Mouse (Mus musculus) retina, postnatal 7 days (tissue): ENCODE measurements at regions not wholly inside any gene's neighbourhood (a gene's known extent, or its start where the extent isn't known, plus 50 kb on each side); places are given as distances from the start of the nearest gene placed in this dataset.
A peak's percentile ranks its signal among the peaks of the same experiment; 100 is the strongest.

Source experiments
- DNase-seq: peaks from one replicate; pipeline ENCODE4 v3.0.0-alpha.2; 2012; ENCODE audit warnings: low read depth, low spot score

GRCm38 (mm10) chr5:72245382-72245781, 77.4 kb upstream of the Commd8 start:
- DNase-seq: no peak

- DNase-seq: peak; percentile 3
Observed at GRCm38 (mm10) chr5:72244134-72244533, 76.1 kb upstream of the Commd8 start.

- no peak for DNase-seq
Observed at GRCm38 (mm10) chr5:72242981-72243380, 75.0 kb upstream of the Commd8 start.

- no peak for DNase-seq
Observed at GRCm38 (mm10) chr5:72241451-72241850, 73.5 kb upstream of the Commd8 start.

GRCm38 (mm10) chr5:72240271-72240670, 72.3 kb upstream of the Commd8 start:
- DNase-seq: no peak

- DNase-seq: no peak
Observed at GRCm38 (mm10) chr5:72227002-72227401, 59.0 kb upstream of the Commd8 start.

GRCm38 (mm10) chr5:72225576-72226298, 57.7 kb upstream of the Commd8 start:
- no peak for DNase-seq

- no peak for DNase-seq
Observed at GRCm38 (mm10) chr5:72225056-72225455, 57.1 kb upstream of the Commd8 start.

- no peak for DNase-seq
Observed at GRCm38 (mm10) chr5:72224551-72224966, 56.6 kb upstream of the Commd8 start.

- DNase-seq: no peak
Observed at GRCm38 (mm10) chr5:72222902-72223301, 54.9 kb upstream of the Commd8 start.

GRCm38 (mm10) chr5:72219697-72220096, 51.7 kb upstream of the Commd8 start:
- no peak for DNase-seq

GRCm38 (mm10) chr5:72219248-72219647, 51.3 kb upstream of the Commd8 start:
- DNase-seq: no peak
